Mouse (Mus musculus) C2C12 (cell line): ENCODE measurements around the gene Grk5.

Experiments used
- CTCF ChIP-seq: IDR thresholded peaks from one replicate; pipeline ENCODE4 v1.5.1; 2011; ENCODE audit not compliant: control insufficient read depth, insufficient read depth, insufficient read length
- MYOG ChIP-seq: IDR thresholded peaks from one replicate; pipeline ENCODE4 v1.6.1; 2011; ENCODE audit not compliant: control insufficient read depth, insufficient read length; ENCODE audit errors: extremely low read depth

GRCm38 (mm10) chr19:61078622-61079021 lies 189.1 kb downstream of the Grk5 start:
- TF ChIP-seq CTCF (no peak), MYOG (no peak)
